Mouse (Mus musculus): ENCODE results near the gene Cox4i1.

Cox4i1 gene

DNA sequence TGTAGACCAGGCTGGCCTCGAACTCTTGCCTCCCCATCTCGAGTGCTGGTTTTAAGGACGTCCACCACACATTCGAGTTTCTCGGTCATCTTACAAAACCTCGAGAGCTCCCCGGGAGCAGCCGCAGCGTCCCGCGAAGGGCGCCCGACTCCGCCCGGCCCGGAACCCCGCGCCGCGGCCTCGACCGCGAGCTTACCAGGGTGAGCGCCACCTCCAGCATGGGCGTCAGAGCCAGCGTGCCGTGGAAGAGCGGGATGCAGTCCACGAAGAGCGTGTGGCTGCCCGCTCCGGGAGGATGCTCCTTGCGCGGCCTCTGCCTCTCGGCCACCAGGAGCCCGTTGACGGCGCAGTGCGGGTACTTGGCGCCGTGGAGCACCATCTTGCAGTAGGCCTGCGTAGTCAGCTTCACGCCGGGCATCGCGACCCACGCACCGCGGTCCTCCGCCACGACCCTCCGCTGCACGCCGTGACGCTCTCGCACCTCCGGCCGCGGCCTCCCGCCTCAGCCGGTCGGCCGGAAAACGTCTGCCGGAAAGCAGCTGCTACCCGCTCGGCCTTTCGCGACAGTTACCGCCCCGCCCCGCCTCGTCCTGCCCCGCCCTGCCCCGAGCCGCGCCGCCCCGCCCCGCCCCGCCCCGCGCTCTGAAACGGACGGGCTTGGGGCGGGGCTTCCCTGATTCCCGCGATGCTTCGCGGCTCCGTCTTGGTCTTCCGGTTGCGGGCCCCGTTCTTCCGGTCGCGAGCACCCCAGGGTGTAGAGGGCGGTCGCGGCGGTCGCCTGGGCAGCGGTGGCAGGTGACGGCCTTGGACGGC is at the start of gene Cox4i1, which contains the start of gene Gm27021:
Gene Cox4i1, plus strand, starts transcription at position 662 of the 813 bp plus-strand sequence.
Gene Gm27021, minus strand, starts transcription at position 519 of the 813 bp plus-strand sequence.
- DNase-seq (ENCODE audit: low read depth, low spot score): peak; percentile 83

DNA sequence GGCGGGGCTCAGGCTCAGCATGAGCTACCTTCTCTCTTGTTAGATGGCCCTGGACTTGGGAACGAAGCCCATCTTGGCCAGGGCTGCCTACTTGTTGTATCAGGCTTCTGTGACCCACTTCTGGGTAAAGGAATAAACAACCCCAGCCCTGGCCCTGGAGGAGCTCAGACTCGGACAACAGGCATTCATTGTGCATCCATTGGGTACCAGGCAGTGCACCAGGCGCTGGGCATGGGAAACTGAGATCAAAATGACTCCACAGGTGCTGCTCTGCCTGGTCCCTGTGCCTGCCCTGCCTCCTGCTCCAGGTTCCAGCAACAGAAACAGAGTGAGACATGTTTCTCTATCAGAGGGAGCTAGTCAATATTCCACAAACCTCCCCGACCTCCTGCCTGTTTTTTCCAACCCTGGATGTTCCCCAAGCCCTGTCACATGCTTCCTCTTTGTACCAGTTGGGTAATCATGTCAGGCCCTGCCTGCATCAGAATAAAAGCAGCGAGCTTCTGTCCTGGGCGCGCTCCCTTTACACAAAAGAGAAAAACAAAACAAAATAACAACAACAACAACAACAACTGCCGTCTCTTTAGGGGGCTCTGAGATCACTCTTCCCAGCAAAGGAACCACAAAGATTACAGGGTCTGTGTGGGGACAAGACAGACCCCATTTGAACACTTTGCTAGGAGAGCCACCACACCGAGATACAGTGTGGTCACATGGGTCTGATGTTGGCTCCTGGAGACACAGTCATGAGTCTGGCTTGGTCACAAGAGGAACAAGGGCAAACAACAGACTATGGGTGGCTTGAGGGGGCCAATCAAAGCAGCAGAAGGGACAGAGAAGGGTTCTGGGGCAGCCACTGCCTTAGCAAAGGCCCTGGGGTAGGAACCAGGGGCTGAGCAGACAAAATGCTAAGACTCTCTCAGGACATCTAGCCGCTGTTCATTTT is 48.5 kb upstream of the Cox4i1 start:
- DNase-seq (ENCODE audit: low read depth, low spot score): no peak

DNA sequence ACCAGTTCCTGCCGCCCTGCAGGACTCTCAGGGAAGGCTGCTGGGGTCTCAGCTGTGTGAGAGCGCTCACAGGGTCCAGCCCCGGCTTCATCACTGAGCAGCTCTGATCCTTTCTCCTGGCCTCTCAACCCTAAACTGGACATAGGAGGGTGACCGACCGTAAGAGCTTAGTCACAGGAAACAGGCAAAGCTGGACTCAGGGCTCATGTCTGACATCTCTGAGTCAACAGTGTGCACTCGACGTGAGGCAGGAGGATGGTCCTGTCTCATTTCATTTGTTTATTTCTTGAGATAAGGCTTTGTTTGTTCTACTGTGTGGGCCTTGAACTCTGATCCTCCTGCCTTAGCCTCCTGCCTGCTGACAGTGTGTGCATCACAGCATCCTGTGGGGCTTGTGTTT is 47.6 kb upstream of the Cox4i1 start:
- no peak for DNase-seq (ENCODE audit: low read depth, low spot score)

DNA sequence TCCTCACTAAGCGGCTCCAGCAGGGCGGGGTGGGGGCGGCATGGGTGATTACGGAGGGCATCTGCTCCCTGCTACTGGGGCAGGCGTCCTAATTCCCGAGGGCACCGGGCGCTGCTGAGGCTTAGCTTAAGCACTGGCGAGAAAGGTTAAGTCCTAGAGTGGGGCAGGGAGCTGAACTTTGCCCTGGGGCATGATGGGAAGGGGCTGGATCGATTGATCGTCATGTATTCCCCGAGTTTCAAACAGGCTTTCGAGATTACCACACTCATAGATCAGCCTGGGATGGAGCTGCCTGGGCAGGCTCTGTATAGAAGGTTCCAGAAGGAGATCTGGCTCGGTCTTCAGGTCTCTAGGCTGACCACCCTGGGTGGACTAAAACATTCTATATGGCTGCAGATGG is 45.9 kb upstream of the Cox4i1 start:
- DNase-seq (ENCODE audit: low read depth, low spot score): no peak

DNA sequence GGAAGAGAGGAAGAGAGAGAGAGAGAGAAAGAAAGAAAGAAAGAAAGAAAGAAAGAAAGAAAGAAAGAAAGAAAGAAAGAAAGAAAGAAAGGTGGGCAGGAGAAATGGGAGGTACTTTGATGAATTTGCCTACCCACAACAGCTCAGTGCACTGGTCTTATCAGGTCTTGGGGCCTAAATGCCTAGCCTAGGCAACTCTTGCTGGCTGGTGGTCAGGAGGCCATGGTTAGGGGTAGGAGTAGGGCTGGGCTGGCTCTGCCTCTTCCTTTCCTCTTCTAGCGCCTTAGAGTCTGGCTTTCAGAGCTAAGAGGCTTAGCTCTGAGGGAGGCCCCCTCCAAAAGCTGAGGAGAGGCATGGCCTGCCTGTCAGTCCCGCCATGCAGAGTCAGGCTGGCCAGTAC is 44.4 kb upstream of the Cox4i1 start:
- DNase-seq (ENCODE audit: low read depth, low spot score): no peak

DNA sequence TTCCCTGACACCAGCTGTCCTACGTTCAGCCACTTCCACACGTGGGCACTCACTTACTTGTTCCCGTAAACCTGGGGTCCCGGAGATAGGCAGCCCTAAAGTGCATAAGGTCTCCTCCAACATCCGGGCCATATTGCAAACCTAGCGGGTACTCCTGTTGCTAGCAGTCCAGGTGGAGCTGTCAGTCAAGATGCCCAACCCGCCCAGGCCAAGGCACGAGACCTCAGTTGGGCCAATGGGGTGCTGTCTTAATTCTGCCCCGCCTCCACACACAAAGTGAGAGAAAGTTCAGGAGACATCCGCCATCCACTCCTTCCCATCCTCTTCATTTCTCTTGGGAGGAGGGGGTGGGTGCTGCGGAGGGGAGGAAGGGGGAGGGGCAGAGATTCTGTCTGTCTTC is 41.6 kb upstream of the Cox4i1 start:
- no peak for DNase-seq (ENCODE audit: low read depth, low spot score)

DNA sequence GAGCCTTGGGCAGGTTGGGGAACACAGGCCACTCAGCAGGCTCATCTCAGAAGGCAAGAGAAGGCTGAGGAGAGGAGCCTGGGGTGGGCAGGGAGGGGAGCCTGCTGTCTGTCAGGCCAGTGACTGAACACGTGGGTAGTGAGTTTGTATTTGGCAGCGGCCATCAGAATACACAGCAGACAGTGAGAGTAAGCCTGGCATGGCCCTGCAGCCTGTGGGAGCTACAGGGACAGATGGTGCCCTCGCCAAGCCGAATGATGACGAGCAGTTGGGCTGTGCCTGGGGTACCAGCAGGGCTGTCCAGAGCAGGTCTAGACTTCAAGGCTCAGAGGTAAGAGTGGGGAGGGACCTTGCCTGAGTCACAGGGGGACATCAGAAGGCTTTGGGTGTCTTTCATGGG is 40.7 kb upstream of the Cox4i1 start:
- DNase-seq (ENCODE audit: low read depth, low spot score): no peak

DNA sequence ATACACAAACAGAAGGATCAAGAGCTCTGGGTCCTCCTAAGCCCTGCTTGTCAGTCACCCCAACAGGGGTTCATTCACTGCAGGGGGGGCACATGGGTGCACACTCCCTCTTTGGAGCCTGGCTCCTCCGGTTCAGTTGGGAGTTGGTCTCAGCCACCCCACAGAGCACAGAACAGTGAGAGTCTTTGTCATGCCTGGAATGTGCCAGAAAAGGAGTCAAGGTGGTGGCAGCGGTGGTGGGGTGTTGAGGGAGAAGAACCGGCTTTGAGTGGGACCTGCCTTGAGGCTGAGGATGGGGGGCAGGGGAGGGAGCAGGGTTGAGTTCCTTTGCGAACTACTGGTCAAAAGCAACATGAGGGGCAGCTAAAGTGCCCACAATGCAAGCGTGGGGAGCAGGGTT is 38.0 kb upstream of the Cox4i1 start:
- DNase-seq (ENCODE audit: low read depth, low spot score): no peak

DNA sequence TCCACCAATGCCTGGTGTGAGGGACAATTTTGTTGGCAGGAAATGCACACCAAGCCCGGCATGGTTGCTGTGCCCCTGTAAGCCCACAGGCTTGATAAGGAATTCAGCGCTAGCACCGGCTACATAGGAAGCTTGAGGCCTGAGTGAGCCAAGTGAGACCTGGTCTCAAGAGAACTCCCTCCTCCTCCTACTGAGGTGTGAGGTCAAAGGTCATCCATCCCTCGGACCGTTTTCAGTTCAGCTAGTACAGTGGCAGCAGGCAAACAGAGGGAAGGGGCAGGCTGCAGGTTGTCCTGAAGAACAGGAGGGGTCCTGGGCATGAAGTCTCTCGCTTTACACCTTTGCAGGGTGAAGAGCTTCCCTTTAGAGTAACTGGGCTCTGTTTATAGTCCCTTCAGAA is 37.2 kb upstream of the Cox4i1 start:
- DNase-seq (ENCODE audit: low read depth, low spot score): no peak

DNA sequence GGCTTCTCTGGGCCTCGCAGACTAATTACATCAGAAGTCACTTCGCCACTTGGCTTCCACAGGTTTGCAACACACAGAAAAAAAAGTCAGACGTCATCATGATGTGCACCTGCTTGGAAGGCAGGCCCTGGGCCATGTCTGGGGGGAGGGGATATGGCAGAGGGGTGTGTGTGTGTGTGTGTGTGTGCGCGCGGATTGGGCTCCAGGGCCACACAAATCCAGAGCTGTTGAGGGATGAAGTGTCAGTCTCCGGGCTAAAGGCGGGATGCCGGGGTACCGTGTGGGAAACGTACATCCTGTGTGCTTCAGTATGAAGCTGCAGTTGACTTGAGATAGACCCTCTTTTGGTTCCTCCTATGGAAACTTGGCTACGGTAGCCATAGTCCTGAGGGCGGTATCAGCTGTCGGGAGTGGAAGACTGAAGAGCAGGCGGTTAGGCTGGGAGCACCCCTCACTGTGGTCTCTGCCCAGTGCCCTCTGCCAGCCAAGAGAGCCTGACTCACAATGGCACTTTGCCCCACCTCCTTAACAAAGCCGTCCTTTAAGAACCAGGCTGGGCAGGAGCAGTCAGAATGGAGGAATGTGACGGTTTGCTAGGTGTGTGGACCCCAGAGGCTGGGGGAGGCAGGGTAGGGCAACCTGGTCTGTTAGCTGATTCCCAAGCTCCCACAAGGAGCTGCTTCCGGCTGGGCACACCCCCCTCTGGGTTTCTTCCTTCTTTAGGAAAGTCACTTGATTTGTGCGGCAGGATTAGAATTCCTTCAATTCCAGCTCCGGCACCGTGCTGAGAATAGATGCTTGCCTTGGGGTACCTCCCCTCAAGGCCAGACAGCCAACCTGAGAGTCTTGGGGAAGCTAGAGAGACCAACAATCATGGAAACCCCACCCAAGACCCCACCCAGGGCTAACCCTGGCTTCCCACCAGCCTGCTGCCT is 36.3 kb upstream of the Cox4i1 start:
- no peak for DNase-seq (ENCODE audit: low read depth, low spot score)

DNA sequence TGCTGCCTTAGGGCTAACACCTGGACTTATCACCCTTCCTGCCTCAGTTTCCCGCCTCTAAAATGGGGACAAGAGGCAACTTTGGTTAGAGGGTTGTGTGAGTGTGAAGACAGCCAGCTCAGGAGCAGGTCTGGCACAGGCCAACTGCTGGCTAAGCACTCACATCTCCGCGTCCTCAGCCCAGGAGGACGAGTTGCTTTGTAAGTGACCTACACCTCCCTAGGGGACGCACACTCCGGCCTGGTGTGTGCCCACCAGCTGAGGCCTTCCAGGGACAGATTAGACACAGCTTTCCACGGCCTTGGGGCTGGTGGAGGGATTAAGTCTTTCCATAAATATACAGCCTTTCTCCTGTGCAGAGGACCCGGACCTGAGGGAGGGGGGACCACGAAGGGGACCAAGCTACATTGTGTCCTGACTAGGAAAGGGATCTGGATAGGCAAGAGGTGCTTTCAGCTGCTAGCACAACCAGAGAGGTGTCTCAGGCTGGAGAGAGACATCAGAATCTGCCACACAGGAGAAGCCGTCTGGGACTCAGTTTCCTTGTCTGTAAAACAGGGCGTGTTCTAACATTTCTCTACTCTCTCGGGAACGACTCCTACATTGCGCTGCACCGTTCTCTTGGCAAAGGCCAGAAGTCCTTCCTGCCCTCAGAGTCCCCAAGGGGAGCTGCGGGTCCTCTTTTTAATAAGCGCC is 34.9 kb upstream of the Cox4i1 start:
- DNase-seq (ENCODE audit: low read depth, low spot score): no peak

DNA sequence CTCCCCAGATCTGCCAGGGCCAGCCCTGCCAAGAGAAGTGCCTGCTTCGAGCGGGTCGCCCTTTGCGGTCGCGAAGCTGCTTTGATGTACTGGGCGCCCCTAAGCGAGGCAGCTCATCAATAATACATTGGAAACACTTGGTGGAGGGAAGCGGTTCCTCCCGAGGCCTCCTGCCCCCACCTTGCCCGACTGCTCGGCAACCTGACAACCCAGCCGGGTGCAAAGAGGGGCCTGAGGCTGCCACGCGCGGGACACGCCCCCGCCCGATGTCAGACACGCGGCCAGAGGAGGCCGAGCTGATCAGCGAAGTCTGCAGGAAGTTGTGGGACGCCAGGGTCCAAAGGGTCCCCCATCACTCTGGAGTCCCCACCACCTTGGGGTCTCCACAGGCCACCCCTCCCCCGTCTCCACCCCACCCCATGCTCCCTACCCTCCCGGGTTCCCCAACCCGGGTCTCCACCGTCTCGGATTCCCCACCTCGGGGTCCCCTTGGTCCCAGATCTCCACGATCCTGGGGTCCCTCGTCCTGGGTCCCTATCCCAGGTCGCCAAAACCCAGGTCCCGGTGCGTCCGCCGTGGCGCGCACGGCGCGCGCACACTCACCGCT is 34.3 kb upstream of the Cox4i1 start:
- DNase-seq (ENCODE audit: low read depth, low spot score): no peak

DNA sequence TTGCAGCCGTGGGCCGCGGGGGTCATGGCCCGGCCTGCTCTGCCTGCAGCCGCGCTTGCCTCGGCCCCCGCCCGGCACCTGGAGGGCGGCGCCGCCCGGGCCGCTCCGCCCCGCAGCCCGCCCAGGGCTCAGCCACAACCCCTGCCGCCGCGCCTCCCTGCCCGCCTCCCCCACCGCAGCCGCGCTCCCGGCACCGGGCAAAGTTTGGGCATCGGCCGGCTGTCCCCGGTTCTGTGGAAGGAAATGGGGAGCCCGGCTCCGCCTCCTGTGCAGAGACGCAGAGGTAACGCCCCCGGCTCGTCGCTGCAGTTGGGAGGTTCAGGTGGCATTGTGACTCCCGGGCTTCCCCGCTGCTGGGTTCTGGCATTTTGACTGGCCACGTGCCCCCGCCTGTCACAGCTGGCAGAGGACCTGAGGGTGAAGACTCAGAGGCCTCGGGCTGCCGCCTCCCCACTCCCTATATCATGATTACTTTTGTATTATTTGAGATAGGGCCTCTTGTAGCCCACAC is 33.6 kb upstream of the Cox4i1 start:
- no peak for DNase-seq (ENCODE audit: low read depth, low spot score)

DNA sequence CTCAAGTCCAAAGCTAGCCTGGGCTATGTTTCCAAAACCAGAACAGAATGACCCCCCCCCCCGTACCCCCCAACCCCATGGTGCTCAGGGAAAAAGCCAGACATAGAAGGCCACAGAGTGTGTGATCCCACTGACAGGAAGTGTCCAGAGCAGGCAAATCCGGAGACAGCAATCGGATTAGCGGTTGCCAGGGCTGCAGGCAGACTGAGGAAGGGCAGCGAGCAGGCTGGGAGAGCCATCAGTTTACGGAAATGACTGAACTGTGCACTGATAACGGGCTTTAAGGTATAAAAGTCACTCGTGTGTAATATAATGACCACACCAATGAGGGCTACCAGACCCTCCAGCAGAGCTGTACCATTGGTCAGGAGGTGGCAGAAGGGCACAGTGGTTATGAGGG is 26.8 kb upstream of the Cox4i1 start:
- peak; percentile 62 for DNase-seq (ENCODE audit: low read depth, low spot score)

DNA sequence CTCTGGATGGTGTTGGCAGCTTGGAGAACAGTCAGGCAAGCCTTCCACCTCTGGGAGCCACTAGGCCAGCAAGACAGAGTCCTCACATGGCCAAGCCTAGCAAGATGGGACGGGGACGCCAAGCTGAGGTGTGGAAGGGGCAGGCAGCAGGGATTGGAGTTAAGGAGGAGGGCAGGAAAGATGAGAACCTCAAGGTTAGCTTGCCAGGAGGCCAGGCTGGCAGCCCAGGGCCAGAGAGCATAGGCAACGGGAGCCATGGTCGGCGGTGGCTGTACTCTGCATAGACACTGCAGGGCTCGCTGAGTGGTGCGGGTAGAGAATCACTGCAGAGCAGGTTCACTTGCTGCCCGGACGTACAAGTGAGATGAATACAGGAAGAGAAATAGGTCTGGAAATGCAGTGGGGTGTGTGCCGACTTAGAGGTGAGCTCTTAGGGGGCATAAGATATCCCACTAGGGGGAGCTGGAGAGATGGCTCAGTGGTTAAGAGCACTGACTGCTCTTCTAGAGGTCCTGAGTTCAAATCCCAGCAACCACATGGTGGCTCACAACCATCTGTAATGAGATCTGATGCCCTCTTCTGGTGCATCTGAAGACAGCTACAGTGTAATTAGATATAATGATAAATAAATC is 25.9 kb upstream of the Cox4i1 start:
- no peak for DNase-seq (ENCODE audit: low read depth, low spot score)

DNA sequence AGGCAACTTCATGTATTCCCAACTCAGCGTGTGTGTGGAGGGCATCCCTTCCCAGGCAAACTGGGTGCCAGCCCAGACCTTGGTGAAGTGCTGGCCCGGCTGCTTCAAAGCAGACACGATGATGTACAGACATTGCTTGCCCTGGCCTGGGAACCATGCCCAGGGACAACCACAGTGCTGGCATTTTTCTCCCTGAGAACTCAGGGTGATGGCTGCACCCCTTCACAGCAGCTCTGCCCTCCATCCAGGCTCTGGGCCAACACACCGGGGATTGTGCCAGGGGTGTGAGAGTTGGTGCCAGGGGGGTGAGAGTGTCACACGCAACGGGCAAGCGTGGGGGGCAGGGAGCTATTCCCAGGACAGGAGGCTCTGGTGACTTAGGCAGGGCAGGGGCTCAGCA is 23.4 kb upstream of the Cox4i1 start:
- no peak for DNase-seq (ENCODE audit: low read depth, low spot score)

DNA sequence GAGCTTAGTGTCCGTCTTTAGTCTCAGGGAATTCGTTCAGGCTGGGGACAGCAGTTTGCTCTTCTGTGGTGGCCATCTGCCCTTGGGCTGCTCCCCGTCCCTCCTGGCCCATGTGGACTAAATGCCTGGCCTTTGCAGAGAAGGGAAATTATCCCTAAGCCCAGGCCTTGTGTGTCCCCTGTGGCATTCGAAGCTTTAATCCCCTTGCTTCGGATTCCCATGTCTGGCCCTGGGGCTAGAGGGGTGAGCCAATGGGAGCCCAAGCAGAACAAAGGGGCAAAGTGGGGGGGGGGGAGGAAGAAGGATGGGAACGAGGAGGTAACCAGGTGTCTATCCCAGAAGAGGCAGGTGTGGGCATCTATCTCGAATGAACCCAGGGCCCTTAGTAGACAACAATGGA is 20.5 kb upstream of the Cox4i1 start, which contains the start of gene 1190005I06Rik:
Gene 1190005I06Rik, minus strand, starts transcription at position 101 of the 400 bp plus-strand sequence.
- no peak for DNase-seq (ENCODE audit: low read depth, low spot score)

DNA sequence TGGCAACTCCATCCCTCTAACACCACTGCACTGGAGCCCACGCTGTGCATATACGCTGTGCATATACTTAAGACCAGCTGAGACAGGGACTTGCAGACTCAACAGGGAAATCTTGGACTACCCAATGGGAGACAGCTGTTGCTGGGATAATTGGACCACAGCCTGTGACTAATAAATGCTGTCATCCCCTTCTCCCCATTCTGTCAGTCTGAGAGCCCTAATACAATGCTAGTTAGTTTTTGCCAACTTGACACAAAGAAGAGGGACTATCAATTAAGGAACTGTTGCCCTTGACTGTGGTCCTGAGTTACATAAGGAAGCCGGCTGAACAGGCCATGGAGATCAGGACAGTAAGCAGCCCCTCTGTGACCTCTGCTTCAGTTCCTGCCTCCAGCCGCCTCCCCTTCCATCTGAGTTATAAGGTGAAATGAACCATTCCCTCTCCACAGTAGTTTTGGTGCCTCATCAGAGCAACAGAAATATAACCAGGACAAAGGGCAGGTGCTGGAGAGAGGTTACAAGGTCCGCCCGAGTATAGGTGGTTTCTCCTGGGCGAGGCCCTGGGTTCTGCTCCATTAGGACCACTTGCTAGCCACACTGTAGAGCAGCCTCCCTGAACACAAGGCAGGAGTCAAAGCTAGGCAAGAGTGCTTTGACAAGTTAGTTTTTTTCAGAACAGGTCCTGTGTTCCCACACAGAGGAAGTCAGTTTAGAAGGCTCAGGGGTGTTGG is 11.5 kb upstream of the Cox4i1 start:
- no peak for DNase-seq (ENCODE audit: low read depth, low spot score)

DNA sequence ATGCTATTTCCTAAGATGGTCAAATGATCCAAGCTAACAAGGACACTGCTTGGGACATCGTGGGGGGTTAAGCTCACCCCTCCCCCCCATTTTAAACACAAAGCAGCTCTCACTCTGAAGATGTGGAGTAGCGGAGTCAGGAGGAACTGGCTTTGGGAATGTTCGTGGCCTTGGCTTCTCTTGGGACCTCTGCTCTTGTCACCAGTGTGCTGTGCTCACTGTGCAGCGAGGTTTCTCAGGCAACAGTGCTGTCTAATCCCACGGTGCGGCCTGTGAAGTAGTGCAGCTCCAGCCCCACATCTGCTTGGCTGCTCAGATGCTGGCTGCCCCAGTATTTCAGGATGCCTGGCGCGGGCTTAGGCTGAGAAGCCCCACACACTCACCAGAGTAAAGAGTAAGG is 10.6 kb upstream of the Cox4i1 start:
- no peak for DNase-seq (ENCODE audit: low read depth, low spot score)

Data from retina, adult 2 months (tissue).